Mouse (Mus musculus): ENCODE measurements around the gene Tmem206. TPM values are rescaled to one million over a fixed set of nuclear protein-coding genes. Genes with fewer than 3 reads are reported as not detected.

The Tmem206 gene
- polyA plus RNA-seq, 2 experiments: 14.5 to 16.7 TPM

DNA sequence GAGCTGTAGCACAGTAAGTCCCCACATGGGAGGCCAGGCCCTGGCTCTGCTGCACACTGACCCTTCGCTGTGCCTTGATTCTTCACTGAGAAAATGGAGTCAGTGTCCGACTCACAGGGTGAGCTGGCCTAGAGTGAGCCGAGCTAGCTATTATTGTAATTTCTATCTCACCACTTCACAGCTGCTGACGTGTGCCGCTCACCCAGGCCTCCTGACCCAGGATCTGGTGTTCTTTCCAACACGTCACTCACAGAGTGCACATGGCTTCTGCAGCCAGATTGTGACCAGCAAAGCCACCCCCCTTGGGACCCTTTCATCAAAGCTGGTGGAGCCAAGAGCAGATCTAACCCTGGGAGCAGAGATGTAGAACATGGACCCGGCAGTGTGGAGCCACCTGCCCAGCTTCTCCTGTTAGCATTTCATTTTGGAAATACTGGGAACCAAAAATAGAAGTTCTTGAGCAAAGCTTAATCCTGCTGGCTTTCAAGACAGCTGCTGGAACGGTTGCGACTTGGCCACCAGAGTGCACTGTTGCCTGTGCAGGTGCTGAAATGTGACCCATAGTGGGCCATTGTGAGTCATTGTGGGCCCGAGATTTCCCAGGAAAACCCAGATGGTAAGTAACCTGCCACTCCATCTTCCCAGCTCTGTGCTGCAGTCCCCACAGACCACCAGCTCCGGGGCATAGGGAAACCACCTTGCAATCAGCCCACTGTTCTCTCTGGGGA is 26.3 kb upstream of the Tmem206 start:
- Histone ChIP-seq H3K27me3 (ENCODE audit: control insufficient read depth, insufficient read depth, low read length) (no peaks in the 10 kb centered on the region), H3K36me3 (ENCODE audit: control insufficient read depth, insufficient read depth, low read length) (no peaks in the 10 kb centered on the region), H3K4me3 (replicated peaks; ENCODE audit: low read length) (no peak overlapping the region), H3K4me2 (replicated peaks; ENCODE audit: low read depth, low read length, severe bottlenecking) (no peak overlapping the region), H3K9me3 (ENCODE audit: control insufficient read depth, low read length) (no peaks in the 10 kb centered on the region), H3K4me1 (ENCODE audit: control insufficient read depth, insufficient read depth, low read length) (no peaks in the 10 kb centered on the region), H3K9ac (ENCODE audit: low read depth, low read length, severe bottlenecking) (no peak overlapping the region), H3K27ac (replicated peaks; ENCODE audit: low read depth, low read length) (no peak overlapping the region)
- TF ChIP-seq POLR2A (IDR thresholded peaks at IDR 0.05; ENCODE audit: borderline replicate concordance, extremely low read depth, insufficient read depth, insufficient read length): no peak
- DNase-seq (ENCODE audit: low spot score): peak; percentile 42
- peak; percentile 72 for ATAC-seq (ENCODE audit: low FRiP score, low read depth)
- WGBS: 51% methylated on average over 11 of the region's 11 CpGs

DNA sequence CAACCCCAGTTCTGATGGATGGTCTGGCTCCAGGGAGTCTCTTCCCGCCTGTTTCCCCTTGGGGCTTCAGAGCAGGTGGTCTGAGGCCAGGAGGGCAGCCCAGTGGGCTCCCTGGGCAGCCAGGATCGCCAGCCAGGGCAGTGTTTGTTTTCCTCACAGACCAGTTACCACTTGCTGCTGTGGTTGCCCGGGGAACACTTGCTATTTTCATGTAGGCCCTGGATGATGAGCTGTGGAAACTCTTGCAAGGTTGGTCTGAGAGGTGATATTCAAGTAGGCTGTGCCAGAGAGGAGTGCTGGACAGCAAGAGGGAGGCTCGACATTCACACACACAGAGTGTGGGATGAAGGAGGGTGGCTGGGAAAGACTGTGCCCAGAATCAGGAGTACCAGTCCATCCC is 23.8 kb upstream of the Tmem206 start:
- no peak for ATAC-seq (ENCODE audit: low FRiP score, low read depth)
- H3K4me2 ChIP-seq (replicated peaks; ENCODE audit: low read depth, low read length, severe bottlenecking): no peak overlapping the region
- peaks cover 7% of the 10 kb centered on the region; the same call in 1 of the 2 replicates for H3K36me3 ChIP-seq (ENCODE audit: control insufficient read depth, insufficient read depth, low read length)
- WGBS: 53% methylated on average over 4 of the region's 4 CpGs
- no peak overlapping the region for H3K9ac ChIP-seq (ENCODE audit: low read depth, low read length, severe bottlenecking)
- no peaks in the 10 kb centered on the region for H3K9me3 ChIP-seq (ENCODE audit: control insufficient read depth, low read length)
- no peaks in the 10 kb centered on the region for H3K4me1 ChIP-seq (ENCODE audit: control insufficient read depth, insufficient read depth, low read length)
- H3K27ac ChIP-seq (replicated peaks; ENCODE audit: low read depth, low read length): no peak overlapping the region
- DNase-seq (ENCODE audit: low spot score): no peak
- H3K27me3 ChIP-seq (ENCODE audit: control insufficient read depth, insufficient read depth, low read length): no peaks in the 10 kb centered on the region
- TF ChIP-seq POLR2A (IDR thresholded peaks at IDR 0.05; ENCODE audit: borderline replicate concordance, extremely low read depth, insufficient read depth, insufficient read length): no peak
- H3K4me3 ChIP-seq (replicated peaks; ENCODE audit: low read length): no peak overlapping the region

DNA sequence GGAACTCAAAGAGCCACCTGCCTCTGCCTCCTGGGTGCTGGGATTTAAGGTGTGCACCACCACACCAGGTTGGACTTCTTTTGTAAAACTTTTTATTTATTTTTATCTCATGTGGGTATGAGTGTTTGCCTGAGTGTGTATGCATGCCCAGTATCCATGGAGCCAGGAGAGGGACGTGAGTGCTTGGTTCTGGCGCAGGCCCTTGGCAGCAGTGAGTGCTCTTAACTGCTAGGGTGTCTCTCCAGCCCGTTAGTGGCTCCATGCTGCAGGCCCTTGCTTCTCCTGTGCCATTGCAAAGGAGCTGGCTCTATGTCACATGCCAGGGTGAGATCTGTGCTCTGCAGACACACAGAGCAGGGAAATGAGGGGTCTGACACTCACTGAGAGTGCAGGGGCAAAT is 22.0 kb upstream of the Tmem206 start:
- no peak for TF ChIP-seq POLR2A (IDR thresholded peaks at IDR 0.05; ENCODE audit: borderline replicate concordance, extremely low read depth, insufficient read depth, insufficient read length)
- DNase-seq (ENCODE audit: low spot score): no peak
- H3K9me3 ChIP-seq (ENCODE audit: control insufficient read depth, low read length): no peaks in the 10 kb centered on the region
- no peak overlapping the region for H3K9ac ChIP-seq (ENCODE audit: low read depth, low read length, severe bottlenecking)
- 67% methylated on average over 3 of the region's 3 CpGs for WGBS
- no peak for ATAC-seq (ENCODE audit: low FRiP score, low read depth)
- no peak overlapping the region for H3K27ac ChIP-seq (replicated peaks; ENCODE audit: low read depth, low read length)
- no peak overlapping the region for H3K4me3 ChIP-seq (replicated peaks; ENCODE audit: low read length)
- H3K4me2 ChIP-seq (replicated peaks; ENCODE audit: low read depth, low read length, severe bottlenecking): no peak overlapping the region
- H3K4me1 ChIP-seq (ENCODE audit: control insufficient read depth, insufficient read depth, low read length): no peaks in the 10 kb centered on the region
- H3K27me3 ChIP-seq (ENCODE audit: control insufficient read depth, insufficient read depth, low read length): no peaks in the 10 kb centered on the region
- H3K36me3 ChIP-seq (ENCODE audit: control insufficient read depth, insufficient read depth, low read length): peaks cover 12% of the 10 kb centered on the region; the same call in 1 of the 2 replicates

DNA sequence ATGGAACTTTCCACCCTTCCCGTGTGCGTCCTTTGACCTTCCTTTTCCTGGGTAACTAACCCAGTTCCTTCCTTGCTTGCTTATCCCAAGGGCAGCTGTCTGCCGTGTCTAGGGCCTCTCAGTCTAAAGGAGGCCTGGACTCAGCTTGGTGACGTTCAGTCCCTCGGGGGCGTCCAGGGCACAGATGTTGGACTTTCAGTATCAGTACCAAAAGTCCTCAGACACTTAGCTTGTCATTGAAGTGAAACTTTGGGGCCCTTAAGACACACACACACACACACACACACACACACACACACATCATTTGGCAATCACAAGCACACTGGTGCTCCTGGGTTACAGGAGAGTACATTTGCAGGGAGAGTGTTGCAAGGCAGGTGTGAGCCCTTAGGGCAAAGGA is 21.5 kb upstream of the Tmem206 start:
- ATAC-seq (ENCODE audit: low FRiP score, low read depth) (no peak), DNase-seq (ENCODE audit: low spot score) (no peak)
- Histone ChIP-seq H3K9me3 (ENCODE audit: control insufficient read depth, low read length) (no peaks in the 10 kb centered on the region), H3K27me3 (ENCODE audit: control insufficient read depth, insufficient read depth, low read length) (no peaks in the 10 kb centered on the region), H3K4me1 (ENCODE audit: control insufficient read depth, insufficient read depth, low read length) (no peaks in the 10 kb centered on the region), H3K4me2 (replicated peaks; ENCODE audit: low read depth, low read length, severe bottlenecking) (no peak overlapping the region), H3K36me3 (ENCODE audit: control insufficient read depth, insufficient read depth, low read length) (peaks cover 12% of the 10 kb centered on the region; the same call in 1 of the 2 replicates), H3K9ac (ENCODE audit: low read depth, low read length, severe bottlenecking) (no peak overlapping the region), H3K27ac (replicated peaks; ENCODE audit: low read depth, low read length) (no peak overlapping the region), H3K4me3 (replicated peaks; ENCODE audit: low read length) (no peak overlapping the region)
- WGBS: 64% methylated on average over 6 of the region's 6 CpGs
- no peak for TF ChIP-seq POLR2A (IDR thresholded peaks at IDR 0.05; ENCODE audit: borderline replicate concordance, extremely low read depth, insufficient read depth, insufficient read length)

DNA sequence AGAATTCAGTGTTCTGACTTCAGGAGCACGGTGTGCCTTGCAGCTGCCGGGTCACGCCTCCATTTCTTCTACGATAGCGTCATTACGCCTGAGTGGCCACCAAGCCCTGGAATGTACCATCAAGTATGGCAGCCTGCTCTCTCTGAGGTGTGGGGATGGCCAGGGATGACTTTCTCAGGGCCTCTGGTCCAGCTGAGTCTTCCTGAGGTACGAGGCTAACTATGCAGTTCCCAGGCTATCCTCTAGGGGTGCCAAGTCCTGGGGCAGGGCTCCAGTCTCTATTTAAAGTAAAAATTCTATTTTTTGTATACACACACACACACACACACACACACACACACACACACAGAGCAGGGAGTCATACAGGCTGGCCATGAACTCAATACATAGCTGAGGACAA is 20.1 kb upstream of the Tmem206 start:
- 60% methylated on average over 7 of the region's 7 CpGs for whole genome bisulfite sequencing
- peaks cover 12% of the 10 kb centered on the region; the same call in 1 of the 2 replicates for H3K36me3 ChIP-seq (ENCODE audit: control insufficient read depth, insufficient read depth, low read length)
- DNase-seq (ENCODE audit: low spot score) (no peak), ATAC-seq (ENCODE audit: low FRiP score, low read depth) (no peak)
- TF ChIP-seq POLR2A (IDR thresholded peaks at IDR 0.05; ENCODE audit: borderline replicate concordance, extremely low read depth, insufficient read depth, insufficient read length): no peak
- no peaks in the 10 kb centered on the region for H3K4me1 ChIP-seq (ENCODE audit: control insufficient read depth, insufficient read depth, low read length)
- H3K27ac ChIP-seq (replicated peaks; ENCODE audit: low read depth, low read length): no peak overlapping the region
- no peak overlapping the region for H3K9ac ChIP-seq (ENCODE audit: low read depth, low read length, severe bottlenecking)
- no peak overlapping the region for H3K4me3 ChIP-seq (replicated peaks; ENCODE audit: low read length)
- no peaks in the 10 kb centered on the region for H3K27me3 ChIP-seq (ENCODE audit: control insufficient read depth, insufficient read depth, low read length)
- no peak overlapping the region for H3K4me2 ChIP-seq (replicated peaks; ENCODE audit: low read depth, low read length, severe bottlenecking)
- no peaks in the 10 kb centered on the region for H3K9me3 ChIP-seq (ENCODE audit: control insufficient read depth, low read length)

All from limb, embryonic 14.5 days (tissue).